Mouse (Mus musculus): ENCODE measurements around the gene Arhgap35.
"Not testable (repeated sequence)": the region's sequence is repeated elsewhere in the genome, so short reads cannot be mapped to it uniquely, and the experiment has no call there.

Arhgap35 gene

DNA sequence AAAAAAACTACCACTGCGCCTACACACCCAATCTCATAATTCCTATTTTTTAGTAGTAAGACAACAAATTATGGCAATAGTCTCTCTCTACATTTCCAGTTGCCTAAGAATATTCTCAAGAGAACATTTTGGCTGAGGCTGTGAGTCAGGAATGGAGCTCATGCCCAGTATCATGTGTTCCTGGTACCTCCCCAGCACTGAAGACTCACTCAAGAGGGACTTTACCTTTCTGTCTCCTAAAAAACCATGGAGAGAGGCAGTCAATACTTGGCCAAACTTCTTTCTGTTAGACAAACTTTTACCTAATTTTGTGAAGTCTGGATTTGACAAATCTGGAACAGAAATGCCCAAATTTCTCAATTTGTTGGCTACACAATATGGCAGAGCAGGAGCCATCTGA lies 6.7 kb downstream of the Arhgap35 start:
- no peak for ATAC-seq (ENCODE audit: insufficient number of reproducible peaks, low FRiP score, low TSS enrichment)

DNA sequence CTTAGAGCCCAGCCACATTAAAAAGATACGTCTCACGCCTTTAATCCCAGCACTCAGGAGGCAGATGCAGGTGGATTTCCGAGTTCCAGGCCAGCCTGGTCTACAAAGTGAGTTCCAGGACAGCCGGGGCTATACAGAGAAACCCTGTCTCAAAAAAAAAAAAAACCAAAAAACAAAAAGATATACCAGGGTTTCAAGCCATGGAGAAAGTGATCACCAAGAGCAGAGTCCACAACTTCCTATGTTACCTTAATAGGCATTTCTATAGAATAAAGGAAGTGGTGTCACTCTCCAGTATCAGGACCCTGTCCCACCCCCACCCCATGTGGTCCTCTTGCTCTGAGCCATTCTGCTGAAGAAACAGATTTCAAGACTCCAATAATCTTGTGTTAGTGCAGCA lies 8.0 kb downstream of the Arhgap35 start:
- not testable (repeated sequence) for ATAC-seq (ENCODE audit: insufficient number of reproducible peaks, low FRiP score, low TSS enrichment)

DNA sequence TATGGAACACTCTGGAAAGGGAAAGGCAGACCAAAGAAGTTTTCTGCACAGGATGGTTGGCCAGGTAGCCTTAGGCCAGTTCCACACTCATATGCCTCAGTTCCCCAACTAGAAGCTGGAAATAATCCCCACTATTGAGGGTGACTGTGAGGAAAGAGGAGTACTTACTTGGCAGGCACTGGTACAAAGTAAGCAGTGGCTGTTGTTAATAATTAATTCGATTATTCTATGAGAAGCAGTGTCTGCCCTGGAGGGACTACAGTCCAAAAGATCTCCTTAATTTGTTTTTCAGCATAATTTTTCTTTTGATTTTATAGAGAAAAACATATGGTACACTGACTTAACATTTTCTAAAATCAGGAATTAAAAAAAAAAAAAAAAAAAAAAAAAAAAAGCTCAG lies 10.7 kb downstream of the Arhgap35 start:
- no peak for ATAC-seq (ENCODE audit: insufficient number of reproducible peaks, low FRiP score, low TSS enrichment)

DNA sequence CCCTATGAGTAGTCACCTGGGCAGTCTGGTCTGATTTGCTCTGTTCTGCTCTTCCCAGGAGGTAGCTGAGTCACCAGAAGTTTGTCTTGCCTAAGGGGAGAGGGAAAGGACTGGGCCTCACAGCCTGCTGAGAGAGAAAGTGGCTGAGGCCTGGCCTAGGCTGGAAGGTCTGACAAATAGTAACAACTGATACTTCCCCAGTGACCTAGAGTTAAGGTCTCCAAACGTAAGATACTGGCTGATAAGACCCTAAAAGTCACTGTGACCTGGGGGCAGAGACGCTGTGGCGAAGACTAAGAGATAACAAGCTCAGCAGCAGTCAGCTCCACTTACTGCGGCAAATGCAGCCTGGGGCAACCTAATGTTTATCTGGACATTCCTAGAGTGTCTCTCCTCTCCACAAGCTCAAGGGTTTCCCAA lies 13.1 kb downstream of the Arhgap35 start:
- ATAC-seq (ENCODE audit: insufficient number of reproducible peaks, low FRiP score, low TSS enrichment) = no peak

DNA sequence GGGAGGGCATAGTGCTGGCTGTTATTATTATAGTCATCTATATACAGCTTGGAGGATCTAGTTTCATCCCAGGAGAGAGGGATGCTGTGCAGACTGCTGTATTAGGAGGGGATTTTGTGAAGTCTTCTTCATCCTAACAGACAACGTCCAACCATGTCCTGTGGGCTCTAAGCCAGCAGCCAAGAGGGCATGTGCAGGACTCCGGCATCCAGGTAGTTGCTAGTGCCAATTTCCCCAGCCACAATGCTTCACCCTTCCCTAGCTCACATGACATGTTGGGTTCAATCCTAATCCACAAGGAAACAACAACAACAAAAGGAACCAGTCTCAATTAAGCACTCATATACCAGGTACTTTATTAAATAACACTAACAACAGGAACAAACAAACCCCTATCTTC lies 15.8 kb downstream of the Arhgap35 start:
- ATAC-seq (ENCODE audit: insufficient number of reproducible peaks, low FRiP score, low TSS enrichment) = no peak

DNA sequence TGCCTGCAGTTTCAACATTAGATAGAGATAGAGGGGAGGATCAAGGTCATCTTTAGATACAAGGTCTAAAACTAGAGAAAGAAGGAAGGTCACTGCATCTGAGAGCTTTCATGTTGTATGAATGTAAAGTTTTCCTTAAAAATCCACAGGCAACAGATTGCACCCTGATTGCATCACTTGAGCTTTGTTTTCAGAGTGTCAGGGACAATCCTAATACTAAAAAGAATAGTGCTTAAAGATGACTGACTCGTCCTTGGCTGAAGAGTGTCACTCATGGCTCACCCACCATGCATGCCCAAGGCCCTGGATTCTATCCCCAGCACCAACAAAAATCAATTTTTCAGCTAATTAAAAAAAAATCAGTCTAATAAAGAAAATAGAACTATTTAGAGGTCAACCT lies 23.5 kb downstream of the Arhgap35 start:
- ATAC-seq (ENCODE audit: insufficient number of reproducible peaks, low FRiP score, low TSS enrichment) = no peak

DNA sequence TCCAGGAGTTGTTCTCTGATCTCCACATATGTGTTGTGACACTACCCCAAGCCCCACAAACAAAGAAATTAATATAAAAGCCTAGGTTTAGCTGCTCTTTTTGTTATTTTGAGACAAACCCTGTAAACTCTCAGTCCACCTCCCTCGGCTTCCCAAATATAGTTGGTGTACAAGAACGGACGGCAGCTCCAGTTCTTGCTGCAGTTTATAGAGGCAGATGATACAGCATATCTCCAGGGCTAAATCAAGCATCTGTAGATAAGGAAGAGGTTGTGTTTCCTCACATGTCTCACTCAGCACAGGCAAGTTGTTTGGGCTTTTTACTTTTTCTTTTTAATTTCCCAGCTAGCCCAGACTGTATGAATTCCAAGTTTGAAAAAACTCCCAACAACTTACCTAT lies 27.1 kb downstream of the Arhgap35 start:
- no peak for ATAC-seq (ENCODE audit: insufficient number of reproducible peaks, low FRiP score, low TSS enrichment)

DNA sequence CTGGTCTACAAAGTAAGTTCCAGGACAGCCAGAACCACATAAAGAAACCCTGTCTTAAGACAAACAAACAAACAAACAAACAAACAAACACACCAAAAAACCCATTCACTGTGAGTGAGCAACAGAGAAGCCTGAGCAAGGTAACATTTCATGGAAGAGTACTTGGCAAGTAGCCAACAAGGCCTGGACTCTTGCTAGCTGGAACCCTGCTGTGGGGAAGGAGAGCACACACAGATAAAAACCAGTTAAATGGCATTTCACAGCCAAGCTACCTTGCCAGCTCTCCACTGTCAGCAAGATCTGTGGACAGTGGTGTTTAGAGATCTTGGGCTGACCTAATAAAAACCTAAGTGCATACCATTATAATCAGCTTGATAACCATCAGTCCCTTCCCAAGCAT lies 30.4 kb downstream of the Arhgap35 start:
- no peak; the same call in 1 of the 2 replicates for ATAC-seq (ENCODE audit: insufficient number of reproducible peaks, low FRiP score, low TSS enrichment)

DNA sequence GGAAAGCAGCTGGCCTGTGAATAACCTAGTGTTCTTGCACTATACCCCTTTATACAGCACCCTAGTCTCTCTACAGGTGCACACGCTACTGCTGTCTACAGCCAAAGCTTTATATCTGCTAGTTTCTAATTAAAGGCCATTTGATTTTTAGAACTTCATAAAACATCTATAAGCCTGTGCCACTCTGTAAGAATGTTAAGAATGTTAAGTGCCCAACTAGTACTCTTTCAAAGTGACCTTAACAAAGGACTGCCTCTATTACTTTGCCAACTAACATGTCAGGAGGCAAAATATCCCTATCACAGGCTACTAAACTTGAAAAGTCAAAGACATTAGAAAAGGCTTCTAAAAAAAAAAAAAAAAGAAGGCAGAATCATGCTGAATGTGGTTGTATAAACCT lies 31.0 kb downstream of the Arhgap35 start:
- ATAC-seq (ENCODE audit: insufficient number of reproducible peaks, low FRiP score, low TSS enrichment) = no peak

DNA sequence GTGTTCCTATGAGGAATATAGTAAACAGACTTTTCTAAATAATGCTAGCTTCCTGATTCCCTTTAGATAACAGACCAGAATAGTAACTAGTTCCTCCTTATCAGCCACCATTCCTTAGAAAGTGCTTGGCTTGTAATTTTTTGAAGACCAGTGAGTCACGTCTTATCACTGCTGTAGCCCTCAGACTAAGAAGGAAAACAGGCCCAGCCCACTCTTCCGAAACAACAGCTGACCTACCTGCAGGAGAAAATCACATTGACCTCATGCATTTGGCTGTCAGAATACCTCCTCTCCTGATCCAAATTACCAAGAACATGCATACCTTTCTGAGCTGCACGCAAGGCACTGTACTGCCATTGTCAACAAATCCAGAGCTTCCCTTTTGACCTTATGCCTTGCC lies 32.5 kb downstream of the Arhgap35 start:
- no peak for ATAC-seq (ENCODE audit: insufficient number of reproducible peaks, low FRiP score, low TSS enrichment)

DNA sequence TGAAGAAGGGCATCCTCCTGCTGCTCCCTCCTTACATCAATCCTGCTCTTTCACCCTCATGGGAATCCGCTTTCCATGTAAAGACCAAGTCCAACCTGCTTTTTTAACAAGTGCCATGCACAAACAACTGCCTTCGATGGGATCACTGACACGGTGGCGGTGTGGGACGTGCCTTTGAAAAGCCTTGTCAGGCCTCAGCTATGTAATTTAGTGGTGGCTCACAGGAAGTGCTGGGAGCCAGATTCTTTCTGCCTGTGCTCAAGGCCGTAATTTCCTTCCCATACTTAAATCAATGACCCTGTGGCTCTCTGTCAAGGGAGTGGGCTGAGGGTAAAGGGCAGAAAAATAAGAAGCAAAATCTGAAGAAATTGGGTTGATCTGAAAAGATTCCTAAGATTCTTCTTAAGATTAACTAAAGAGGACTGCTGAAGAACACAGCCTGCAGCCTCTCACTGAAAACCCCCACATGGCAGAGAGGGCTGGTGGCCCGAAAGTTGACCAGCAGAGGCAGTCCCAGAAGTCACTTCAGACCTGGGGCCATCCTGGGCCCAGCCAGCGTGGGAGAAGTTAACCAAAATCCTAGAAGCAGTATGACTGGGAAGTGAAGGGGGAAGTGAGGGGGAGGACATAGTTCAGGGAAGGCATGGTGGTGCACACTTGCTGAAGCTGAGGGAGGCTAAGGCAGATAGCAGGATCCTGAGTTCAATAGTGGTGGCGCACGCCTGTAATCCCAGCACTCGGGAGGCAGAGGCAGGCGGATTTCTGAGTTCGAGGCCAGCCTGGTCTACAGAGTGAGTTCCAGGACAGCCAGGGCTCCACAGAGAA lies 33.3 kb downstream of the Arhgap35 start:
- ATAC-seq (ENCODE audit: insufficient number of reproducible peaks, low FRiP score, low TSS enrichment) = no peak

DNA sequence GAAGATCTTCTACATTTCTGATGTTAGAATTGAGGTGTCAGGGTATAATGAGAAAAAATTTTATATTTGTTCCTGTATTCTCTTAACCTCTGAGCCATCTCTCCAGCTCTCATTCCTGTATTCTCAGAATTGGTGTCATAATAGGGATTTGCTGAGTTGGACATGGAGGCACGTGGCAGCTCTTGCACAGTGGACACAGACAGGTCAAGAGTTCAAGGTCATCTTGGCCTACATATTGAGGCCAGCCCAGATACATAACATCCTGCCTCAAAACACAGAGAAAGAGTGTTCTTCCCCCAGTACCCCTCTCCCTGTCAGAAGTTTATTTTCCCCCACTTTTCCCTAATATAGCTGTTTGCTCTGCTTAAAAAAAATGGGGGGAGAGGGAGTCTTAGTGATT lies 38.1 kb downstream of the Arhgap35 start:
- no peak for ATAC-seq (ENCODE audit: insufficient number of reproducible peaks, low FRiP score, low TSS enrichment)

DNA sequence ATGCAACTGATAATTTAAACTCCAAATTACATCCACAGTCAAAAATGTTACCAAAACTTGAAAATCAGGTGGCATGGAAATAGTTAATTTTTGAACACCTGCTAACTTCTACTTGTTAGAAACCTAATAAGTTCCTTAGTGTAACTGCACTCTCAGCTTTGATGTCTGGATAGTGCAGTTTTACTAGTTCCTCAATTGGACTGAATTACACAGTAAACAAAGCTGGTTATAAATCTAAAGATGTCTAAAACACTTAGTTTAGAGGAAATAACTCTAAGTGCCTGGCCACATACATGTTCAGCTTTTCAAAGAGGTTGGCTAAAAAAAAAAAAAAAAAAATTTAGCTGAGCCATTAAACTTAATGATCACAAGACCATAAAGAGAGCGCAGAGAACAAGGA lies 43.6 kb downstream of the Arhgap35 start:
- no peak for ATAC-seq (ENCODE audit: insufficient number of reproducible peaks, low FRiP score, low TSS enrichment)

DNA sequence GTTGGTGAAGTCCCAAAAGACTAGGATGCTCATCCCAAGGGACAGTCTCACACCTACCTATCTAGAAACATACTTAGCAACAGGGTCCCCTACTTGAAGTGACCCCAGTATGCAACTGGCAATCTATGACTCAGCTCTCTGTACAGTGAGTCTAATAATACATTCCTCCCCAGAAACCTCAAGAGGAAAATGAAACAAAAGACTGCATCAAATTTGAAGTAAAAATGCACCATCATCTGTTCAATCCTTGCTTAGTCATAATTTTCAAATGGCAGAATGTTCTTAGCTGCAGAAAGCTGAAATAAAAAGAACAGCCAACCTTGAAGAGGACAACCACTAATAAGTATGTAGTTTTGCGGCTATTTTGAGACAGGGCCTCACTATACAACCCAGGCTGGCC lies 44.1 kb downstream of the Arhgap35 start:
- ATAC-seq (ENCODE audit: insufficient number of reproducible peaks, low FRiP score, low TSS enrichment) = no peak

DNA sequence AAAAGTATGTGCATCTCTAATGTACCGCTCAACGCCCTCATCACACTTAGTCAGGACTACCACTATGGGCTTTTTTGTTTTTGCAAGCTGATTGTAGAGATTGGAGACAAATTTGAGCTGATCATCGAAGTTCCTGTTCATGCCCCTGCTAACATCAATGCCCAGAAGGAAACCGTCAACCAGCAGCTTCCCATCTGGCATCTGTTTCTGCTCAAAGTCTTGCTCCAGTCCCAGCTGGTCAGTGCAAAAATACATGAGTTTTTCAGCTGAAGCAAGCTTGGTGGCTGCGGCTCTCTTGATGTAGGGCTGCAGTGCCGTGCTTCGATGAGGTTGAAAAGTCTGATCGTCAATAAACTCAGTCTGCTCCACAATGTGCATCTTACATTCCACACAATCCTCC lies 50.3 kb downstream of the Arhgap35 start:
- no peak for ATAC-seq (ENCODE audit: insufficient number of reproducible peaks, low FRiP score, low TSS enrichment)

DNA sequence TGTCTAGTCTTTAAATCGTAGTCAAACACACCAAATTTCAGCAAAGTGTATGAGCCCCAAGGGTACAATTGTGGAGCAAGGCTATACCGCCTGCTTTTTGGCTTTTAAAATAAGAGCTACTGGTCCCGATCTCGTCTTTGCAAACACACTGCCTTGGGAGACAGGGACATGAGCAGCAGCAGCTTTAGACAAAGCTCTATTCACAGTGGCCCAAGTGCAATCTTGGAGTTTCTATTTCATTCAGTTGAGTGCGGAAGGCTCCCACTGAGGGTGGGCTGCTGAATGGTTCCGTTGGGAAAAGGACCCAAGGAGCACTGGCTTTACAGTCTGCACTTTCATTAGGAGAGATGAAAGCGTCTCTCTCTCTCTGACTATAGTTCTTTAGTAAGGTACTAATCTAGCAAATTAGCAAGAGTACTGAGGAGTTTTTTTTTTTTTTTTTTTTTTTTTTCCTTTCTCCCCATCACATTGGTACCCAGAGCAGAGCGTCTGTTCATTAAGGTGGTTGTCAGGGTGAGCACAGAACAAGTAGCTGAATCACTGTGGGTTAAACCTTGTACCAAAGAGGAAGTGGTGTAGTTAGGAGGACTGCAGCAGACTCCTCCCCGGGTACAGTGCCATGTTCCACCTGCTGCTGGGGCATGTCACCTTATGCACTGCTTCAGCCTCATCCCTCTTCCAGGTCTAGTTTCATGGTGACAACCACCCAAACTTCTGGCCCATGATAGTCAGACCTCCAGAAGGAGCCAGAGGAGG lies 56.8 kb downstream of the Arhgap35 start:
- no peak for ATAC-seq (ENCODE audit: insufficient number of reproducible peaks, low FRiP score, low TSS enrichment)

DNA sequence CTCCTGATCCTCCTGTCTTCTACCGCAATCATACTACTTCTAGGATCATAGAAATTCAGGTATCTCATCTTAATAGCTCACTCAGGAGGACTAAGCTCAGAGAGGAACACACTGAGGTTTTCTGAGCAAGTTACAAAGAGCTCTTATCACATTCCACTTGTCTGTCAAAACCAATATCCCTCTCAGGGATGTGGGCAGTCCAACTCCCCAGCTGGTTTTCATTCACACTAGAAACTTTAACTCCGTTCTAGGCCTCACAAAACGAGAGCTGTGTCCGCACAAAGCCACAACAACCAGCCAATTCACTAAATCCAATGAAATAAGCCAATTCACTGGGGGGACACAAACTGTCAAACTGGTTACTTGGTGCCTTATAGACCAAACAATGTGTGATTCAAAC lies 57.5 kb downstream of the Arhgap35 start:
- no peak for ATAC-seq (ENCODE audit: insufficient number of reproducible peaks, low FRiP score, low TSS enrichment)

DNA sequence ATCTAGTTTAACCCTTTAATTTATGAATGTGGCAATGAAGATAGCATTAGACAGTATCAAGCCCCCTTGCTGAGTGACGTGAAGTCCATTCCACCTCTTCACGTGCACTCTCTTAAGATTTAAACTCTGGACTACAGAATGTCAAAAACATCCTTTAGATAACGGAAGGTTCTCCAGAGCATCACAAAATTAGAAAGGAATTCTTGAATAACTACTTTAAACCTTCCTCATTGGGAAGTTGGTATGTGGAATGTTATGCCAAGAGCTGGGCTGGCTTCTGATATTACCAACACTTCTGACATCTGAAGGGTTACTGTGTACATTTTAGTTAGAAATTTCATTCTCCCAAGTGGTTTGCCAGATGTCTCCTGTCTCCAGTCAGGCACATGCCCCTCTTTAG lies 60.6 kb downstream of the Arhgap35 start:
- ATAC-seq (ENCODE audit: insufficient number of reproducible peaks, low FRiP score, low TSS enrichment) = no peak

DNA sequence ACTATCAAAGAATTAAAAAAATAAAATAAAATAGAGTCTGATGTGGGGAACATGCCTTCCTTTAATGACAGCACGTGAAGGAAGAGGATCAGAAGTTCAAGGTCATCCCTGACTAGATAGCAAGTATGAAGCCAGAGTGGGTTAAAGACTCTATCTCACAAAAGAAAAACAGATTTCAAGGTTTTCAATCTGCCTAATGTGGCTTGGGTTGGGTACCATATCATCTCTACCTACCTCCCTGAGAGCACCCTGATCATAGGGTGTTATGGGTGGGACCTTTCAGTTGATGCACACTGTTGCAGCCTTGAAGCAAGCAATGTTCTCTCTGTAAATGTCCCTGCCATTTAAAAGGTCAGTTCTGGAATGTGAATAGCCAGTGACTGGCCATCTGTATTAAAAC lies 63.2 kb downstream of the Arhgap35 start:
- no peak for ATAC-seq (ENCODE audit: insufficient number of reproducible peaks, low FRiP score, low TSS enrichment)

DNA sequence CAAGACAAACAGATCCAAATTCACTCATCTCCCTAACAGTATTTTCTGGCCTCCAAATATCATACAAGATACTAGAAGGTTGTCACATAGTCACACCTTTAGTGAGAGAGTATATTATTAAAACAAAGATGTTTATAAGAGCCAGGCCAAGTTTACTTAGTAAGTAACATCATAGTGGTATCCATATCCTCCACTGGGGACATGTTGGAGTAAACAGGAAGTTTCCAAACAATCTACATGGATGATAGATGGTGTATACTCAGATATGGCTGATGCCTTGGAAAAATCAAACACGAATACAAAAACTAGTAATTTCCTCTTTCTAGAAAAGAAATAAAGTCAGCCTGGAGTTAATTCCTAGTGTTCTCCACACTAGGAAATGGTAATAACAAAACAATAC lies 65.5 kb downstream of the Arhgap35 start:
- no peak for ATAC-seq (ENCODE audit: insufficient number of reproducible peaks, low FRiP score, low TSS enrichment)

DNA sequence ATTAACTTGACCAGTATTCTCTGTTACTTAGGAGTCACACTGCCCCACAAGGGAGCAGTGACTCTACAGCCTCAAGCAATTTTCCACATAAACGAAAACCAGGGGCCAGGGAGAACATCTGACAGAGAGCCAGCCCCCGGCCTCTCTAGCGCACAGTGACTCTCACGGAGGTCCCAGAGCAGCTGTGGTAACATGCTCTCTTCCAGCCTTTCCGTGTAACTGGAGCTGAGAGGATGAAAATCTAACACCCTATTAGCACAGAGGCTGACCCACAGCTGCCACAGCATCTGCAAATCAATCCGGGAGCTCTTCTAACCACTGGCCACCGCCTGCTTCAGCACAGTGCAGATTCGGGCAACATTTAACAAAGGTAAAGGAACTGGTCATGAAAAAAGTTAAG lies 70.0 kb downstream of the Arhgap35 start:
- no peak for ATAC-seq (ENCODE audit: insufficient number of reproducible peaks, low FRiP score, low TSS enrichment)

All from cerebellum, adult (tissue).